Mouse (Mus musculus): Measurements from ENCODE around the gene Camsap2. TPM values are rescaled to one million over a fixed set of nuclear protein-coding genes. Genes with fewer than 3 reads are reported as not detected.

The Camsap2 gene
- total RNA-seq, 2 experiments from 2014 or later = 137 to 142 TPM

DNA sequence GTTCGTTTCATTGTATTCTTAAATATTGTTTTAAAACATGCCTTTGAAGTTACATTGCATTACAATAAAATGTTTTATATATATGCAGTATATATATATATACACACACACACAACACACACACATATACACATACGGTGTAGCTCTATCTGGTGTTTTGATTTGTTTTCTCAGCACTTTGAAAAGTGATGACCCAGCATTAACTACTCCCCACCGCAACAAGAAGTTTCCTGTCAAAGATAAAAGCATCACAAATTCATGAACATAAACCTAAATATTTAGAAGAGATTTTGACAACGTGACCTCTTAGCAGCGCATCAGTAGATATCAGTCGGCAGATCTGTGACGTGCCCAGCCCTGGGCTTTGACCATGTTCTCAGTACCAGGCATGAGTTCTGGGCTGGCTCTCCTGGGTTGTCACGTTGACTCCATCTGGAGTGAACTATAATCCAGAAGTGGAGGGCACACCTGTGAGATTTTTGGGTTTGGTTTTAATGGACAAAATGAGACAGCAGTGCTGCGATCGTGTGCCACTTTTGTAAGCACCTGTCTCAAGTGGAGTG lies 91.3 kb downstream of the Camsap2 start:
- intact Hi-C loops (cut with DNase I) = no loop called here
- no peak for DNase-seq (ENCODE audit: extremely low spot score in 1 of 2, low spot score in 2 of 2)
- Histone ChIP-seq H3K27ac (no peak overlapping the region), H3K4me3 (no peak overlapping the region)
- TF ChIP-seq CTCF (IDR thresholded peaks at IDR 0.05) = no peak

DNA sequence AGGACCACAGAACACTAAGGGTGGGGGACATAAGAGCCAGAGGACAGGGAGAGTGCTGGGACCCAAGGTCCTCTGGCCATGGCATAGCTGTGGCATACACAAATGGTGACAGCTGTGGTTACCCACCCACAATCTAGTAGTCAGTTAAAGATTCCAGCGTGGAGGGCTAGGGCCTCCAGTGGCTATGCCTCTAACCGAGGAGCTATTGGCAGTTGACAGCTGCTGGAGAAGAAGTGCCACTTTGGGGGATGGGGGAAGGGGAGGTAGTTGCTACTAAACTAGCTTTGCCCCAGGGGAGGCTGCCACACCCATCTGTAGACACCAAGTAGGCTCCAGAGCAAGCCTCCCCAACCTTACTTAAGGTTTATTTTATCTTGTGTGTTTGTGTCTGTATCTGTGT lies 92.4 kb downstream of the Camsap2 start:
- no peak for DNase-seq (ENCODE audit: extremely low spot score in 1 of 2, low spot score in 2 of 2)
- intact Hi-C loops (cut with DNase I) = no loop called here
- no peak overlapping the region for H3K27ac ChIP-seq
- no peak overlapping the region for H3K4me3 ChIP-seq
- no peak for TF ChIP-seq CTCF (IDR thresholded peaks at IDR 0.05)

DNA sequence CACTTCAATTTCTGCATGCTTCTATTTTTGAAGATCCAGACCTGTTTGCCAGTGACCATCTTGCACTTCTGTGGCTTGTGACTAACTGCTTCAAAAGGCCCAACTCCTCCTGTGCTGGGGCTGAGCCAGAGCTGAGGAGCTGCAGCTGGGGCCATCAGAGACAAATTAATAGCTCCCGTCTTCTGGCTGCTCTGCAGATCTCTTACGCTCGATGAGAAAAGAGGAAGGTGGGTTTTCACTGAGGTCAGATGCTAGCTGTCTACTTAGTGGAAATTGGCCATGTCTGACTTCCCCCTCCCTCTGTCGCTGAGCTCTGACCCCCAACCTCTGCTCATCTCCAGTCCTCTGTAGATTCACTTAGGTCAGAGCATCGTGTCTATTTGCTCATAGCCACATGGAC lies 96.2 kb downstream of the Camsap2 start:
- Histone ChIP-seq H3K27ac (no peak overlapping the region), H3K4me3 (no peak overlapping the region)
- intact Hi-C loops (cut with DNase I) = no loop called here
- DNase-seq (ENCODE audit: extremely low spot score in 1 of 2, low spot score in 2 of 2) = no peak
- no peak for TF ChIP-seq CTCF (IDR thresholded peaks at IDR 0.05)

DNA sequence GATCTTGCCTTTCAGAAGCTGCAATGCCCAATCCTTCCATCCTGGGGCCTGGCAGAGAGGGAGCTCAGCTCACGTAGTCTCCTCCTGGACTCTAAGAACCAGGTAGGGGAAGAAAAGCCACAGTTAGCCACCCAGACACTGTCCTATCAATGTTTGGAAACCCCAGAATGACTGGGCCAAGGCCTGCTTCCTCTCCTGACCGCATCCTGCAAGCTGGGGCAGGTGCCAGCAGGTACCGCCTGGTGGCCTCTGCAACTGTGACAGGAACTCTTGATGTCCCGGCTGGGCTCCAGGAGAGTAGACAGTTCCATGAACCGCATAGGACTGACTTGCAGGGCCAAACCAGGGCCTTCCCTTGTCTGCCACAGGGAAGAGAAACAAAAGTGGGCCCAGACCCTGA lies 98.5 kb downstream of the Camsap2 start:
- DNase-seq (ENCODE audit: extremely low spot score in 1 of 2, low spot score in 2 of 2) = no peak
- no peak overlapping the region for H3K4me3 ChIP-seq
- no peak for TF ChIP-seq CTCF (IDR thresholded peaks at IDR 0.05)
- intact Hi-C loops (cut with DNase I) = no loop called here
- H3K27ac ChIP-seq = no peak overlapping the region

DNA sequence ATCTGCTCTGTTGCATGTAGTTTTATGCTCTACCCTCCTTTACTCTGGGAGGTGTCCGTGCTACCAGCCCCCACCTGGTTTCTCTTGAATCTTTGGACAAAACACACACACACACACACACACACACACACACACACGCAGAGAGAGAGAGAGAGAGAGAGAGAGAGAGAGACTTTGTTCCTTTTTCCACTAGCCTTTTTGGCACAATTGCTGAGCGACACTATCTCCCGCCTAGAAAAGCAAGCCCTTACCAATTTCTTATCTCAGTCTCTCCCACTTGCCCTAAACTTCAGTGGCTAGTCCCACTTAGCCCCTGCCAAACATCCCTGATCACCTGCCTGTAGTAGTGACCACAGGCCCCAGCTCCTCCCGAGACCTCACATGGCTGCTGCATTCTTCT lies 101.4 kb downstream of the Camsap2 start:
- Histone ChIP-seq H3K4me3 (no peak overlapping the region), H3K27ac (no peak overlapping the region)
- no peak for DNase-seq (ENCODE audit: extremely low spot score in 1 of 2, low spot score in 2 of 2)
- intact Hi-C loops (cut with DNase I) = no loop called here
- TF ChIP-seq CTCF (IDR thresholded peaks at IDR 0.05) = no peak

DNA sequence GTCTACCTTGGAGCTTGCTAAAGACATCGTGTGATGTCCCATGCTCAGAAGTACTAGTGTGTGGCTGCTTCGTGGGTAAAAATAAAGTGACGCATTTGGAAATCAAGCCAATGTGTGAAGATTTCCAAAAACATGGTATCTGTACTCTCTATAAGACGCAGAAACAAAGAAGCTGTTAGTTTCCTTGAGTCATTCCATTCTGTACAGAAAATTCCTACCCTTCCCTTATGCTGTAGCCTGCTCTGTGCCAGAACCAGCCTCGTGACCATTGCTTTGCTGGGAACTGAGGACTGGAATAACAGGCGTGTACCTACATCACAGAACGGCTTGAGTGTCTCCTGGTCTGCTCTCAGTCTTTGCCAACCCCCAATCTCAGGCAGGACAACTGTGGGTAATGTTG lies 104.1 kb downstream of the Camsap2 start:
- no peak for TF ChIP-seq CTCF (IDR thresholded peaks at IDR 0.05)
- Histone ChIP-seq H3K27ac (no peak overlapping the region), H3K4me3 (no peak overlapping the region)
- DNase-seq (ENCODE audit: extremely low spot score in 1 of 2, low spot score in 2 of 2) = no peak
- intact Hi-C loops (cut with DNase I) = no loop called here

DNA sequence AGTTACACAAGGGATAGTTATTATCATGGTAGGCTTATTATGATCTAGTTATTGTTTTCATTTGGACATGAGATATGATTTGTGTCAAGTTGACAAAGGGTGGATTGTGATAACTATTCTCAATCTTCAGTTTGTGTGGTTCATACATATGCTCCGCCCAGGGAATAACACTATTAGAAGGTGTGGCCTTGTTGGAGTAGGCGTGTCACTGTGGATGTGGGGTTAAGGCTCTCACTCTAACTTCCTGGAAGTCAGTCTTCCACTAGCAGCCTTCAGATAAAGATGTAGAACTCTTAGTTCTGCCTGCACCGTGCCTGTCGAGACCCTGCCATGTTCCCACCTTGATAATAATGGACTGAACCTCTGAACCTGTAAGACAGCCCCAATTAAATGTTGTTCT lies 107.4 kb downstream of the Camsap2 start:
- H3K27ac ChIP-seq = no peak overlapping the region
- no peak overlapping the region for H3K4me3 ChIP-seq
- intact Hi-C loops (cut with DNase I) = no loop called here
- TF ChIP-seq CTCF (IDR thresholded peaks at IDR 0.05) = no peak
- DNase-seq (ENCODE audit: extremely low spot score in 1 of 2, low spot score in 2 of 2) = no peak

DNA sequence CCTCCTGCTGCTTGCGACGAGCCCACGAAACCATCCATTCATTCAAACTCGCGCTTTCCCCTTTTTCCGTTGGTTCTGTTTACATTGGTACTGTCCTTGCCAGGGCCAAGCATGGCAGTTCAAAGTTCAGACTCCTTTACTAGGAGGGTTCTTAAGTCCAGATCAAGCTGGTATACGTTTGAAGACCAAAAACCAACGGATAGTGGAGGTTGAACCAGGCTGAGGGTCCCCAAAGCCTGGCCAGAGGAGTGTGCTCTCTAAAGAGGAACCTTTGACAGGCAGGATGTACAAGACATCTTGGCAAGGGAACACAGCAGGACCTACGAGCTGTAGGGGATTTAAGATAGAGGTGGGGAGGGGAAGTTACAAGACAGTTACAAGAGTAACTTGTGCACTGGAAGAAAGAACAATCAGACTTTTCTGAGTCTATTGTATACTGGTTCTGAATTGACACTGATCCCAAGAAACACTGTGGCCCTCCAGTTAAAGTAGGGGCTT lies 111.3 kb downstream of the Camsap2 start:
- Histone ChIP-seq H3K27ac (no peak overlapping the region), H3K4me3 (peak overlapping the region; percentile 52)
- no peak; the same call in 1 of the 2 replicates for TF ChIP-seq CTCF (IDR thresholded peaks at IDR 0.05)
- DNase-seq (ENCODE audit: extremely low spot score in 1 of 2, low spot score in 2 of 2) = no peak
- intact Hi-C loops (cut with DNase I) = no loop called here

DNA sequence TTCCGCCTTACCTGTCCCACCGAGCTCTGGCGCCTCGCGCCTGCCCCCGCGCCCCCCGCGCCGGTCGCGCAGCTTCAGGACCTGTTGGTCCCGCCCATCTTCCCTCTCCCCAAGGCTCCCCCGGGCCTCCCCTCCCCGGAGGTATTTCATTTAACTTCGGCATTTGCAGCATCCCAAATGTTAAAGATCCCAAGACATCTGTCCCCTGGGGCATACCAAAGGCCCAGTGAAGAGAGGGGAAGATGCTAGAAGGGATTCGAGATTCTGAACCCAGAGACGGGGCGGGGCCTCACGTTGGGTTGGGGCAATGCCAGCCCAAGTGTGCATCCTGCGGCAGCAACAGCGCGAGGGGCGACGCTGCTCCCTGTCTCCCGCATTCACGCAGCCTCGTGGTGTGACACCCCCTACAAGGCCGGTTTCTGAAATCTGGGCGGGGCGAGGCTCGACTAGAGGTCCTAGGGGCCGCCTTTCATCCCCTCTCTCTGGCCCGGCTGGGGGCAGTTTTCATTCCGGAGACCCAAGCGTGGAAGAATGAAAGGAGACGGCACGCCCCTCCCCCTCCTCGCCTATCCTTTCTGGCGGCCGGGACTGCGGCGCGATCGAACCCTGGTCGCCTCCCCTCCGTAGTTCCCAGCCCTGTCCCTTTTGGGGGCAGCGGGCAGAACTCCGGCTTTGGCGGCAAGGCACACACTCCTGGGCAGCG lies 111.9 kb downstream of the Camsap2 start, which contains the start of gene Inava:
Inava (minus strand) TSS at position 373 of the 703 bp plus-strand sequence.
- DNase-seq (ENCODE audit: extremely low spot score in 1 of 2, low spot score in 2 of 2) = peak in 1 of 2 experiments; percentile 33
- H3K27ac ChIP-seq = no peak within 1 kb of the TSS; the same call in 1 of the 2 replicates
- TF ChIP-seq CTCF (IDR thresholded peaks at IDR 0.05) = peak; percentile 39; the same call in 1 of the 2 replicates
- H3K4me3 ChIP-seq = peak within 1 kb of the TSS; percentile 52
- intact Hi-C loops (cut with DNase I) = no loop called here

DNA sequence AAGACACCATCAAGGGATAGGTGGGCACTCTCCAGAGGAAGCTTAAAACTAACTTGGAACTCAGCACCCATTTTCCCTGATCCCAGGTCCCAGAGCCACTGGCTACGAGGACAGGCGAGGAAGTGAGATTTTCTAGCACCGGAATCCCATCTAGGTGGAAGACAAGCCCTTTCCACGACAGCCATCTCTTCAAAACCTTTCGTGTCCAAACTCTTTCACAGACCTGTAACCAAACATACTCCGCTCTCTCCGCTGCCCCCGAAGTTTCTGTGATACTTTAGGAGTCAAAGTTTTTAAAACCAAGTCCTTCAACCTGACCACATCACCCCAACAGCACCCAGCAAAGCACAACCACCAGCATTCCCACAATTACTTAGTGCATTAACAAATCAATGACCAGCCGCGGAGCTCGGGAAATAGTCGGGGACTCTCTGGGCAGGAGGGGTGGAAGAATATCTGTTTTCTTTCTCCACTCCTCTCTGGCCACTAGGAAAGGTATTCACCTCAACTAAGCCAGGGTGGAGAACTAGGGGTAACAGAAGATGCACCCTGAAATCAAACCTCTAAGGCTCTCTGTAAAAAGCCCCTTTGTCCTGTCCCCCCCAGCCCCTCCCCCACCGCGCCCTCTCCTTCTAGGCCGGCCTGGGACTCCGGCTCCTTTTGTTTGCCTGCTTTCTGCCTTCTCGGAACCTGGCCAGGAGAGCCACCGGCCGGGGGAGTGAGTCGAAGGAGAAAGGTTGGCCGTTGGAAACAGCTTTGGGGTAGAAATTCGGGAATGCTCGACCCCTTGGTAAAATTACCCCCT lies 112.7 kb downstream of the Camsap2 start:
- DNase-seq (ENCODE audit: extremely low spot score in 1 of 2, low spot score in 2 of 2) = no peak
- Histone ChIP-seq H3K27ac (no peak overlapping the region), H3K4me3 (peak overlapping the region; percentile 52)
- TF ChIP-seq CTCF (IDR thresholded peaks at IDR 0.05) = no peak
- intact Hi-C loops (cut with DNase I) = no loop called here

DNA sequence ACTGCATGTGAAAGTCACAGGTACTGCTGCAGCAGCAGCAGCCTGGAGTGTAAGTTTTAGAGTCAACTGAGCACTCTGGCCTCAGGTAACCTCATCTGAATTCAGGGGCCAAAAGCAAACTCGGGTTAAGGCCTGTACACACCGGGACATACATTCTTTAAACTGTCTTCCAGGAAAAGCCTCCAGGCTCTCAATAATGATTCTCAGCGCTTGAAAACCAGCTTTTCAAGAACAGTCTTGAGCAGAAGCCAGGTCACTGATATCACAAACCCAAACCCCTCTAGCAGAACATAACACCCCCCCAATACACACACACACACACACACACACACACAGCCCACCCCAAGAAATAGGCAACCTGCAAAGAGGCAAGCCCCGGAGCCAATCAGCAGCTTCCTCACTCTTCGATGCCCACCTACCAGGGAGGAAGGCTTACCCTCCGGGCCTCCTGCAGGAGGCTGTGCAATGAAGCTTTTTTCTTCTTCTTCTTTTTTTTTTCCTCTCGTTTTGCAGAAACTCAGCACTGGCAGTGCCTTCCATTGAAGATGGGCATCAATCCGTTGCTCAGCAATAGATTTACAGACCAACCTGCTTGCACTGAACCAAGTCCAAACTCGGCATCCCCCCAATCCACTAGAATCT lies 113.5 kb downstream of the Camsap2 start:
- Histone ChIP-seq H3K4me3 (no peak overlapping the region), H3K27ac (no peak overlapping the region)
- no peak for TF ChIP-seq CTCF (IDR thresholded peaks at IDR 0.05)
- intact Hi-C loops (cut with DNase I) = no loop called here
- no peak for DNase-seq (ENCODE audit: extremely low spot score in 1 of 2, low spot score in 2 of 2)

DNA sequence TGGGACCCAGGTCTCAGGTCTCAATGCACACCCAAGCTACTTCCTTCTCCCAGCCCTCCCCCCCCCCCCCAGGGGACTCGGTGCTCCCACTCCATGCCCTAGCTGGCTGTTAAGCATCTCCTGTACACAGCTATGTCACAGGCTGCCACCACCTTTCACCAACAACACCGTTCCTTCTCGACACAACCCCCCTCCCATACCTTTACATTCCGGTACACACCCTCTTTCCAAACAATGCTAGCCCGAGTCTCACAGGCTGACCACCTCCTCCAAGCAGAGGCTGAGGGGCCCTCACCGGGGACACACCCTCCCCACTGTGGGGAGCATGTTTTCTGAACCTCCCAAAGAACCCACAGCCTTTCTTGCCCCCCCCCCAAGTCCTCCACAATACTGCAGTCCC lies 114.3 kb downstream of the Camsap2 start:
- H3K27ac ChIP-seq = no peak overlapping the region
- no peak overlapping the region for H3K4me3 ChIP-seq
- no peak for TF ChIP-seq CTCF (IDR thresholded peaks at IDR 0.05)
- DNase-seq (ENCODE audit: extremely low spot score in 1 of 2, low spot score in 2 of 2) = no peak
- intact Hi-C loops (cut with DNase I) = no loop called here
